Mouse (Mus musculus): ENCODE results near the gene Barhl2.

Barhl2 gene

DNA sequence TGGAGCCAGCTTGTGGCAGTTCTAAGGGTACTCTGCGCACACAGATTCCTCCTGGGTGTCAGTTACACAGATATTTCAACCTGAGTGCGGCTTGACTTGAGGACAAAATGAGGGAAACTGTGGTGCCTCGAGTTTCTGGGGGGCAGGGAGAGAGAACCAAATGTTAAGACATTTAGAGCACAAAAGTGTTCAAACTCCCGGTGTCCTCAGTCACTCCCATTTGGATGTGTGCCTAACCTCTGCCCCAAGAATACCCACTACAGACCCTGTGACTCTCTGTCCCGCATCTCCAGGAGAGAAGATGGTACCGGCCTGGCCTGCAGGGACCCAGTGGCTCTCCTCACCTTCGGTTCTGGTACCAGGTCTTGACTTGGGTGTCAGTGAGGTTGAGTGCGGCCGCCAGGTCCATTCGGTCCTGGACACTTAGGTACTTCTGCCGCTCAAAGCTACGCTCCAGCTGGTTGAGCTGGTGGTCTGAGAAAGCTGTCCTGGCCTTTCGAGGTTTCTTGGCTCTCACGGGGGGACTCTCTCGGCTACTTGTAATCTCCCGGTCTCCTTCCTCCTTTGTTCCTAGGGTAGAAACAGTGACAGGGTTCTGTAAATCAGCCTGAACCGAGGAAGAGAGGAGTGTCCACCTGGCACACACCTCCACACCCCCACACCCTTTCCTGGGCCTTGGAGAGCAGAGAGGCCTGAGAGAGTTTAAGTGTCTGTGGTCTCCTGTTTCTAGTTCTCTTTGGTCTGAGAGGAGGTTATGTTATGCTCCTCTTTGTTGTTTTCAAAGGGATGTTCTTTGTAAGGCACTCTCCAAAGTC, 2.7 kb downstream of the Barhl2 start:
- no peak for DNase-seq (ENCODE audit: low spot score in 2 of 2)

DNA sequence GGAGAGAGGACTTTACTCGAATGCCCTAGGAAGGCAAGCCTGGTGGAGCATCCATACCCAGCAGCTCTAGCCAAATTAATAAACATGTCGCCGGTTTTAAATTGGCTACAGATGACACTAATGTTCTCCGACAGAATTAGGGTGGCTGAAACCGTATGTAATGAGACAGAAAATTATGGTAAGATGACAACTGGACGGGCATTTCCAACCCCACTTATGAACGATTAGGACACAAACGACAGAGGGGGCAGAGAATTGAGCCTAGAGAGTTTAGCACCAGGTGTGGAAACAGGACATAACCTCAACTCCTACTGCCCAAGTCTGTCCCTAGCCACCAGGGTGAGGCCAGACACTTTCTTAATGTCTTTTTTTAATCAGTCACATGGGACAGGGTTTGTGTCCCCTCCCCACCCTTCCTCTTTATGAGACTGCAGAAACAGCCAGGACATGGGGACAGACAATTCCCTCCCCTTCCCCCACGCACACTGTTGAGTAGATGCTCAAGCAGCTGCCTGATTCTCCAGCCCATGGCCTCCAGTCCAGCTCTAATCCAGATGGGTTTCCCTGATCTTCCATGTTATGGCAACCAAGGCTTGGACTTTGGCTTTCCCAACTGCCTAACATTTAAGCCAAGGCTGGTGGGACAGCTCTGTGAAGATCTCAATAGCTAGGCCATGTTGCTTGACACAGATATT, 3.4 kb downstream of the Barhl2 start:
- DNase-seq (ENCODE audit: low spot score in 2 of 2), result no peak

DNA sequence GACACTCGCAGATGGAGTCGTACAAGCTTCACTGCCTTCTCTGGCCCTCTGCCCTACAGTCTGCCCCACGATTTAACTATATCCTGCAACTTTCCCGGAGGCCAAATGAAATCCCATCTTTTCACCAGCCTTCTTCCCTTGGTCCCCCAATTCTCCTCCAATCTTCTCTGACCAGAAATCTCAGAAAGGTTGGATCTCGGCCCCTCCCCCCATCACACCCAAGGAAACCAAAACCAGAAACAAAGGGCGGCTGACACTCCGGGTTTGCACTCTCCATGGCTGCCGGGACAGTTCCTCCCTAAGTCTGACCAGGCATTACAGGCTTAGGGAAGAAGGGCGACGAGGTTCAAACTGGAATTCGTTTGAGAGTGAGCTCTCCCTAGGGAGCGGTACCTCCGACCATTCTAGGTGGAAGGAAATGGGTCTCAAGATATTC, 4.1 kb downstream of the Barhl2 start:
- no peak for DNase-seq (ENCODE audit: low spot score in 2 of 2)

DNA sequence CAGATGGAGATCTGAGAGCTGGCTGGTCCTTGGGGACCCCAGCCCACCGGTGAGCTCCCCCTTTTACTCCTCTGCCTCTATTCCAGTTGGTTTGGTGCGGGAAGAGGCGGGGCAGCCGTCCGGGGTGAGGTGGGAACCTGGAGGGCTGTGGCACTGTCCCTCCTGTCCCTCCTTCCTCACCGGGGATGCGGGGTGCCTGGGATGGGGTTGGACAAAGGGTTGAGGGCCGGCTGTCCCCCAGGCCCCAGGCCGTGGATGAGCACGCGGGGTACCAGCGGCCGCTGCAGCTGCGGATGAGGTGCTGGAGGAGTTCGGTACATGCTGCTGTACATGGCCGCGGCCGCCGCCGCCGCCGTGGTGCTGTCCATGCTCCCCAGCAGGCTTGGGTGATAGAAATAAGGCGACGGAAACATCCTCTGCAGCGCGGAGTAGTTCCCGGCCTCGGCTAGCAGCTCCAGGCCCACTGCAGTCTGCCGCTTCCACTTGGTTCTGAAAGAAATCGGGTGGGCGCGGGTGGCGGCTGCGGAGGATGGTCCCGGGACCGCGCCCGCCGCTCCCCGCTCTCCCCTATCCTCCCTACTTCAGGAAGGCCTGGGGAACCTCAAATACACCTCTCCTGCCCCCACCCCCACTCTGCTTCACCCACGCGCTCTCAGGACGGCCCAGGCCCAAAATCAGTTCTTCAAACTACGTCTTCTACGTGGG, 4.6 kb downstream of the Barhl2 start:
- DNase-seq (ENCODE audit: low spot score in 2 of 2), result no peak

DNA sequence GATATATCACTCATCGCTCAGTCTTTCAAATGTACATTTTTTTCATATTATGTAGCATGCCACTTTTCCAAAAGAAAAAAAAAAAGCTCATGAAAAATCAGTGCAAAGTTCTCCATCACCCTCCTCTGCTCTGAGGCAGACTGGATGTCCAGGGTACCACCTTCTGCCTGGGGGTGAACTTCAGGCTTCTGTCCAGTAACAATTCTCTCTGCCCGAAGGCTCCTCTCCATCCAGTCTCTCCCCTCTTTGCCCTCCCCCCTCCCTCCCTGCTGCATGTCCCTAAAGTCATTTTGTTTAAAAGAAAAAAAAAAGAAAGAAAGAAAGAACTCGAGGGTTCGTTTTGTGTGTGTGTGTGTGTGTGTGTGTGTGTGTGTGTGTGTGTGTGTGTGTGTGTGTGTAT, 5.3 kb downstream of the Barhl2 start:
- DNase-seq (ENCODE audit: low spot score in 2 of 2), result no peak

DNA sequence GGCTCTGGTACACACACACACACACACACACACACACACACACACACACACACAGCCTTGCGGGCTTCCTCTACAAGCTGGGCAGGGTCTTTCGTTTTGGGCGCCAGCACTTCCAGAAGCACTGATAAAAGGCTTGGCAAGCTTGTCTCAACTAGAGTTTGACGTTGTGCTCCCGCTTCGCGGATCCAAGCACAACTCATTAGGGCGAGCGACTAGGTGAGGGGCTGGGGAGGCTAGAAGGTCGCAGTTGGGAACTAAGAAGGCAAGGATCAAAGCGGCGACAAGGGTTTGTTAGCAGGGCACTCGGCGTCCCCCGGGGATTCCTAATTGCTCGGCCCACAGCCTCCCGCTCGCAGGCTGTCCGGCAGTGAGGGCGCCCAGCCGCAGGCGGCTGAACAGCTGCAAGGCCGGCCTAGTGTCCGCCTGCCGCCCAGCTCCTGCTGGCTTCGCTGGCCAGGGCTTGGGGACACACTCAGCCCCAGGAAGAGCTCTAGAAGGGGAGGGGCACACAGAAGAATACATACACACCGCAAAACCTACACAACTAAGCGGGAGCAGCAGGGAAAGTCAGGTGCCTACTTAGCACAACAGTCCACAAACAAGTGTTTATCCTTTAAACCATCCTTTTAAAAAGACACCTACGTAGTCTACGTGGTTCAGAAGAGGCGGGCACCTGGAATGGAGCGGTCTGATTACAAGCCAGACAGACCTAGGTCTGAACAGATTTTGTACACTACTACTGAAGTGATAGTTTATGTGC, 6.1 kb downstream of the Barhl2 start:
- DNase-seq (ENCODE audit: low spot score in 2 of 2), result no peak

DNA sequence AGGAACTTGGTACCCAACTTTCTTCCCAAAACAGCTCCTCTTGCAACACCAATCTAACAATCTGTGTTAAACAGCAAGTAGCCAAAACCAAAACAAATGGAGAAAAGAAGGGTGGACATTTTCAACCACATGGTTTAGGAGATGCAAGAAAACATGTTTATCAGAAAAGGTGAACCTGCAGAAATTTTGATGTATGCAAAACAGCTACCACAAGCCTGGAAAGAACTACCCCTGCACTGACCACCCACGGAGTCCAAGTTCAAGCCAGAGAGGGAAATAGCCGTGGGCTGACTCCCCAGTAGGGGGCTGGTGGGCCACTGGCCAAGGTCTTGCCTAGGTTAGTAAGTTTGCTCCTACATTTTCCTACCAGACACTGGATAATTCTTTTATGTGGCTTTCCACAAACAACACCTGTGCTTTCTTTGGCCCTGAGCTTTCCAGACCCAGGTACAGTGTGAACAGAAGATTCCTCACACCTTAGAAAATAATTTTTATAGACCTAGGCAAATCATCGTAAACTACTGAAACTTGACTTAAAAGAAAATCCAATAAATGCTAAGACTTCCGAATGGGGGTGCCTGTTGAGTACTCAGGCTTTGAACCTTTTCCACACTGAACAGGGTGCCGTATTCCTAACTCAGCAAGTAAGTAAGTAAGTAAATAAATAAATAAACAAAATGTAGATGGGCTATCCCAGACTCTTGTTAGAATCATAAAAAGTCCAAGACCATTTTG, 7.4 kb downstream of the Barhl2 start:
- no peak for DNase-seq (ENCODE audit: low spot score in 2 of 2)

DNA sequence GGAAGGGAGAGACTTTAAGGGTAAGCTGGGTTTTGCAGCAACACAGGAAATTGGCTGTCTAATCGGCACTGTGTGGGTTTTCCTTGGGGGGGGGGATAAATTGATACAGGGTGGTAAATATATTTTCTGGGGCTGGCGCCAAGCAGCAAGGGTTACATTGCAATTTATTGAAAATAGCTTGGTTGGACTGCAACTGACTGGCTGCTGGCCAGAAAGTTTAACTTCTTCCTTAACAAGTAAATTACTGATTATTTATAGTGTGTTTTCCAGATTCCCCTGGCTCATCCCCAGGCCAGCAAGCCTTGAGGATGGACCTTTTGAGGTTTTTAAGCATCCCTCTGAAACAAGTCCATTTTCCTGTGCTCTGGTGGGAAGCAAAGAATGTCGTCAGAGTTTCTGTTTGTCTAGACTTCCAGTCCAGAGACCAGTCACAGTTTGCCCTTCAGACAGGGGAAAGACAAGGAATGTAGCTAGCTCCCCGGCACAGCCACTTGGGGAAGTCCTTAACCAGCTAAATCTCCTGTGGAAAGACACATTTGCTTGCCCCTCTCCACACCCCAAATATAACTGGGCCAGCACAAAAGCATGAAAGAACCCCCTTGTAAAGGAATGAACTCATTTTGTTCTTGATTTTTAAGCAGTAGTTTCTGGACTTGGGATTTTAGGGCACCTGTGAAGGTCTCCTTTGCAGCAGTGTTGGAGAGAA, 8.1 kb downstream of the Barhl2 start:
- DNase-seq (ENCODE audit: low spot score in 2 of 2), result no peak

DNA sequence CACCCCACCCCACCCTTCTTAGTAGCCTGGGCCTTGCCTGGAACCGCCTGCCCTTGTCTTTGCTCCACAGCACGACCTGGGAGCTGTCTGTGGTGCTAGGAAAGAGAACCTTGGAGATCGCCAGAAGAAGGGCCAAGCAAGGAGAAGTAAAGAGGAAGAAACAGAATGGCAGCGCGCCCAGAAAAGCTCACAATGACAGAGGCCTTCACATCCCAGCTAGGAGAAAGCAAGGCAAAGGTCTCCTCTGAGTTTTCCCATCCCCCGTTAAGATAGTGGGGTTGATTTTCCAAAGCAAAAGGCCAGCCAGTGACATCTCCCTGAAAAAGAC, 9.2 kb downstream of the Barhl2 start:
- DNase-seq (ENCODE audit: low spot score in 2 of 2), result no peak

DNA sequence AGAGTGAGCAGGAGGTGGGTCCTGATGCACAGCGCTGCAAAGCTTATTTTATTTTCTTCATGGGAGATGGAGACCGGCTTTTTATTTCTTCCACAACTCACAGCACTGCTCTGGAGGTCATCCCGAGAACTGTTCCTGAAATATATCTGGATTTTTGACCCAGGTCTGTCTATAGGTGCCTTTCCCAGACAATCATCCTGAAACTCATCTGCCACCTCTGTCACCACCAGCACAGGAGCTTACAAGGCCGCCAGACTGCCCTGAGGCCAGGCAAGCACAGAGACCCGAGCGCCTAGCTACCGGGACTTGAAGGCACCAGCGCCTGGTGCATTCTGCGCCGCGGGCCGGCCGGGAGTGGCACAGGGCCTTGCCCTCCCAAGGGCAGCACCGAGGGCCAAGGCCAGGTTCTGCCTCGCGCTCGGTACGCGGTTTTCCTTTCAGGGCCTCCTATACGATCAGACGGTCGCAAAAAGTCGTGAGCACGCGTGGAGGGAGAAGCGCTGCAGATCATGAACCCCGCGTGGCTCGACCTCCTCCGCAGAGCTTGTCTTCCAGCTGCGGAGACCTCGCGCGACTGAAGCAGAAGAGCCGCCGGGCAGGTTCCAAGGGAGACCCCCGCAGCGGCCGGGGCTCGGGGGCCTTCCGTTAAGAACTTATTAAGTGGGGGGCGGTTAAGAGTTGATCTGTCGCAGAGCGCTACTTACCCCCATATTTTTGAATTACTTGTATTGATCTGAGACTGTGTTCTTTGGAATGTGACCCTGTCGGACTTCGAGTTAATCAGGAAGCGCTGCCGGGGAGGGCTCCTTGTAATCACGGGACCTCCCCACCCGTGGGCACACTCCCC, 9.8 kb downstream of the Barhl2 start:
- no peak for DNase-seq (ENCODE audit: low spot score in 2 of 2)

DNA sequence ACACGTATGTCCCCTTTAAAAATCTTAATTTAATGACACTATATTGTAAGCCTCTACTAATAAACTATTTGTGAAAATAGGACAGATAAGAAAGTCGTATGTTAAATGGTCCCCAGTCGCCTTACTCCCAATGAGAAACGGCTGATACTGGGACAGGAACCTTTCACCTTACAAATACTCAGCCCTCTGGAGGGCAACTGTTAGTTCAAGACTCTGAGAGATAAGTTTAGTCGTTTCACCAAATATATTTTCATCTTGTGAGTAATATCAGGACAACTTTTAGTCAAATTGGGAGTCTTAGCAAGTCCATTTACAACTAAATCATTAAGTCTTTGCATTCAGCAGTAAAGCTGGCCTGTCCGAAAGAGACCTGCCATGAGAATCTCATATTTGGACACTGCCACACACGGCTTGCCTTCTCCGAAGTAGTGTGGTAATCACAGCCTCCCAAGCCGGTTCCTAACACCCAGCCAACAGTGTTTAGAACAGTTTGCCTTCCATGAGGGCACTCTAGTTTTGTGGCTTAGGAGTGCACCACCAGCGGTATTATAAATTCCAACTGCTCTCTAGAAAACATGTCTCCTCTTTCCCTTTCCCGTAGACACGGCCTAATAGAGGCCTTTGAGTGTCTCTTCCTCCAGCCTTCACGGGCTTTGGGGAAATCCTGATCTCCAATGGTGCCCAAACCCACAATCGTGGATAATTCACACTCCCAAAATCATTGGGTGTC, 10.7 kb downstream of the Barhl2 start:
- no peak for DNase-seq (ENCODE audit: low spot score in 2 of 2)

DNA sequence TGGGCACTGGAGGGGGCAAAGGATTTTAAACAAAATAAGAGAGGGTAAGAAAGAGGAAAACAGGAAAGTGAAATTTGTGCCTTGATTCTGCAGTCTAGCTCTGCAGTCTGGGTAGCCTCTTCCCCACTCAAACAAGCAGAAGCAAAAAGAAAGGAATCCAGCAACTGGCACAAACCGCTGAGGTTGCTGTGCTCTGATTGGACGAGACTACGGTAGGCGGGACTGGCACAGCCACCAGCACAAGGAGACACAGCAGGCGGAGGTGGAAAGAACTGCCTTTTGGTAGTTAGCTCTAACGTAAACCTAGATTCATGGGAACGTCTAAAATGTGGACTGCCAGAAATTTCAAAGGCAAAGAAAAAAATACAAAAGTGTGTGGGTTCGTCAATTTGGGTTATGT, 11.4 kb downstream of the Barhl2 start:
- no peak for DNase-seq (ENCODE audit: low spot score in 2 of 2)

DNA sequence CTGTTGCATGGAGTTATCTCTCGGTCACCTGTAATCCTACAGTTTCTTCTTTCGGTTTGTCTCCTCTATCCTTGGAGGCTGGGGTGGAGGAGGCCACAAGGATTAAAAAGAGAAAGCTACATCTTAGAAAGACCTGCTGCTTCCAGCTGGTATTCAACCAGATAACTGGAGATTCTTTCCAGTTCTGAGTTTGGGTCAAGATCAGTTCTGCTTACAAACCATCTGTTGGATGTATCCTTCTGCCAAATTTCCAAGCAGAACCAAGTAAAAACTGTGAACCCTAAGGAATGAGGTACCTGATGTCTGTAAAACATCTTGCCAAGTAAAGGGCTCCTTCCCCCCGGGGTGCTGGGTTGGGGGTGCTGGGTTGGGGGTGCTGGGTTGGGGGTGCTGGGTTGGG, 12.3 kb downstream of the Barhl2 start:
- no peak for DNase-seq (ENCODE audit: low spot score in 2 of 2)

DNA sequence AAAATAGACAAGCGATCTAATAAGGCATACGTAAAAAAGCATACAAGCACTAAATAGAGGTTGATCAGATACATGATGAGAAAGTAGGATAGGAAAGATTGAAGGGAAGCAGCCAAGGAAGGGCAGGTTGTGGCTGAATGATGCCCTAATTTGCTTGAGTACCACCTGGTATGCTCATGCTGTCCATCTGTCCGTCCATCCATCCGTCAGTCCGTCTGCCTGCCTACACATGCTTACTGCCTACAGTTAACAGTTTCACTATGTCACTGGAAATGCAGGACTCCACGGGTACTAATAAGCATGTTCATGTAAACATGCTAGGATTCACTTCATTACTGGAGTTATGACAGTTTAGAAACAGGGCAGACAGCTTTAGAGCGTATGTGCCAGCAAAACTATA, 19.1 kb downstream of the Barhl2 start:
- no peak for DNase-seq (ENCODE audit: low spot score in 2 of 2)

DNA sequence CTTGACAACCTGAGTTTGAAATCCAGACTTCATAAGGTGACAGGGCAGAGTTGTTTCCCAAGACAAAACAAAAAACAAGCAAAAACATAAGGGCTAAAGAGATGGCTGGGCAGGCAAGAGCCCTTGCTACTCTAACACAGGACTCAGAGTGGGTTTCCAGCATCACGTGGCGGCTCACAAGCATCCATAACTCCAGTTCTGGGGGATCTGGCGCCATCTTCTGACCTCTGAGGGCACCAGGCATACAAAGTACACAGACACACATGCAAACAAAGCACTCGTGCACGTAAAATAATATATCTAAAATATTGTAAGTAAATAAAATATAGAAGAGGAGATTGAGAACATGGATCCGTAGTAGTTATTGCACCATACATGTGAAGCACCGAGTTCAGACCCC, 31.9 kb downstream of the Barhl2 start:
- no peak for DNase-seq (ENCODE audit: low spot score in 2 of 2)

DNA sequence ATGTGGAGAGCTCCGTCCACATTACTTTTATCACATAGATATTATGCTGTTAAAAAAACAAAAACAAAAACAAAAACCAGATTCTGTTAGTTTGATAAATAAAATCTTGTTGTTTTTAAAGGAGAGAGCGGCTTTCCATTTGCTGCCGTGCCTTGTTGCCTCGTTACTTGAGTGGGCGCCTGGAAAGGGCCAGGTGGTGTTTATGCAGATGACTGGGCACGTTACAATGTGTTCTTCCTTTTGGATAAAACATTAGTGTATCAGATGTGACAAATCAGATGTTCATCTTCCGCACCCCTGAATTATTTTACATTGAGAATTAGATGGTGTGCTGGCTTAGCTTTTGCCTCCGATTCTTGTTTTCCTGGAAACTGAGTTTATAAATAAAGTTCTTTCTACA, 37.1 kb downstream of the Barhl2 start:
- DNase-seq (ENCODE audit: low spot score in 2 of 2), result no peak

DNA sequence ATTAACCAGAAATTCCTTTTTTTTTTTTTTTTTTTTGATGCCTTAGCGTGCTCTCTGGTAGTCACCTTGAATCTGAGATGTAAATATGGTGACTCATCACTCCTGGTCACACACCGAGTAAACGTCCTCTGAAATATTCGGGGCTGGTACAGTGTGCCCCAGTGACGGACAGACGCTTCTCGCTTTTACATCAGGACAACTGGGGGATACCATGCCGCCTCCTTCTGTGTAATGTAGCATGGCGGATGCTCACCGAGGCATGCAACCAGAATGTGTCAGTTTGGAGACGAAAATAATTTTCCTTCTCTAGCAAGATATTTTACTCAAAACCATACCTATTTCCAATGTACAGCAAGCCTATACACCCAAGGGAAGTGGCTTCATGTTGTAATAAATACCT, 37.6 kb downstream of the Barhl2 start:
- DNase-seq (ENCODE audit: low spot score in 2 of 2), result no peak

DNA sequence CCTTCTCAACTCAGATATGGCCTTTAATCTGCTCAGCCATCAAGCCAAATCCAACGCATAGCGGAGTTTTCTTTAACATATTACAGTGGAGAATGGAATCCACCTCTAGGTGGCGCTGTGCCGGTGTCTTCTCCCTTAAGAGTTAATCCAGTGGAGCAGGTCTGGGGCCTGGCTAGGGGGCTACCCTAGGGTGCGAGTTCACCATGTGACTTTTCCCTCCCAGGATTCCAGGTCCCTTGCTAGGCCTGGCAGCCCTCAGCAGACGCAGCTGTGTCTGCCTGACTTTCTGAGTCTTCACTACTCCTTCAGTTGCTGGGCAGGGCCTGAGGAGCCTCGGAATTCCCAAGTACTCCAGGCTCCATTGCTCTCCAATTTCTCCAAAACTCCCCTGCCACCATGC, 40.8 kb downstream of the Barhl2 start:
- peak in 1 of 2 experiments; percentile 15 for DNase-seq (ENCODE audit: low spot score in 2 of 2)

DNA sequence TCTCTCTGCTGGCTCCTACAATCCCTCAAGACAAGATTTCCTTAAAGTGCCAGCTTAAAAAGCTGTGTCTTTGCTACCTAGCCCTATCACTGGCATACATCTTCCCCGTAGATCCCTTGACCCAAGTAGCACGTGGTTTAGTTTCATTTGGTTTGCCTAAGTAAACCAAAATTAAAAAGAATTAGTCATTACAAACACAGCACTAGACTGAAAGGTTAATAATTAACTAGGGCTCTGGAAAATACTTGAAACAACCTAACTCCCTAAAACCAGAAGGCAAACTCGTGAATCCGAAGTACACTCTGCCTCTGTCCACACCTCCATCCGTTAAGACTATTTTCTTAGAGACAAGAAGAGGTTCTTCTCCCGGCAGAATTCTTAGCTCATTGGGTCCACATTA, 41.4 kb downstream of the Barhl2 start:
- DNase-seq (ENCODE audit: low spot score in 2 of 2), result no peak
